Mouse (Mus musculus): ENCODE data around the gene Ube2u.
"Not testable (repeated sequence)": the region's sequence is repeated elsewhere in the genome, so short reads cannot be mapped to it uniquely, and the experiment has no call there.

Gene Ube2u

DNA sequence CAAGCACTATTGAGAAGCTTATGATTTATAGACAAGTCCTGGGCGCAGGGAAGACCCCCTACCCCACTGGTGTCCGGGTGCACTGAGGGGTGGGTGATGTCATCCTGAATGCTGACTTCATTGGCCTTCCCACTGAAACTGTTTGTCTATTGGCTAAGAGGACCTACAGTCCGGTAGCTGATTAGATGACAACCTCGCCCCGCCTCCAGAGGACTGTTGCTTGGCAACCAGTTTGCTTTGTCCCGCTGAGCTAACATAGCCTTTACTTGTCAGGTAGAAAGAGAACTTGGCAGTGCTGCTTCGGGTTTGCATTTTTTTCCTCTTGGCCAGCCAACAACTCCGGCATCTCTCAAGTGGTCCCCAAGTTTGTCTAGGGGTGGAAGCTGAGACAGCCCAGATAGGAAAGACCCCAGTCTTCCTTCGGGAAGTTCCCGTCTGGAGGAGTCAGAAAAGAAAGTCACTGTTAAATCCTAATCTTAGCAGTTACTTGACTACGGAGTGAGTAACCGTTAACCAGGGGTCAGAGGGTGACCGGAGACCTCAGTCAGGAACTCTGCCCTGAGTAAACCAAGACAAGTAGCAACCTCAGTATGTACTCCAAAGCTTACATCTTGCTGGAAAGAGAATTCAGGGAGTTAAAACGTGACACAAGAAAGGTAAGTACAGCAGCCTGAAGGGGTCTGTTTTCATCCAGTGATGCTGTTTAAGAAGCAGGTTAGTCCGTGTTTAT, at the start of gene Ube2u:
TSS of gene Ube2u (plus strand) at position 258 of the 730 bp plus-strand sequence.
- peak; percentile 18 to 32 for DNase-seq (ENCODE audit: low spot score in 2 of 2)

DNA sequence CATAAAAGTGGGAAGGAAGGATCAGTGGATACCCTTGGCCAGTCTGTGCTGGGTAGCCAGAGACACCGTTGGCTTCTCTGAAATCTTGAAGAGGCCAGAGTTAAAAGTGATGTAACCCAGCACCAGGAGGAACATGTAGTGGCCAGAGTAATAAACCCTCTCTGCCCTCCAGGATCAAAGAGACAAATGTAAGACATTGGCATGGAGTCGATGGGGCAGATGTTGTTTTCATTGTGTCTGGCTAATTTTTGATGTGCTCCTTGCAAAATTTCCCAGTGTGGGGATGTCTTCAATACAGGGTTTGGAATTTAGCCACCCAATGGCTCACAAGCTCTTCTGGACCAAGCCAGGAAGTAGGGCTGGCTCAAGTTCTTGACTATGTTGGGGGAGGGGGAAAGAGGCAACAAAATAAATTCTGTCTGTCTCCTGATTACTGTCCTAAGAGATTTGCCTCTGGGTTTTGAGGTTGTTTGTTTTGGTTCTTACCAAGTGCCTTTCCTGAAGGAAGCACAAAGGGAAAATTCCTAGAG, 49.2 kb upstream of the Ube2u start:
- DNase-seq (ENCODE audit: low spot score in 2 of 2): no peak

DNA sequence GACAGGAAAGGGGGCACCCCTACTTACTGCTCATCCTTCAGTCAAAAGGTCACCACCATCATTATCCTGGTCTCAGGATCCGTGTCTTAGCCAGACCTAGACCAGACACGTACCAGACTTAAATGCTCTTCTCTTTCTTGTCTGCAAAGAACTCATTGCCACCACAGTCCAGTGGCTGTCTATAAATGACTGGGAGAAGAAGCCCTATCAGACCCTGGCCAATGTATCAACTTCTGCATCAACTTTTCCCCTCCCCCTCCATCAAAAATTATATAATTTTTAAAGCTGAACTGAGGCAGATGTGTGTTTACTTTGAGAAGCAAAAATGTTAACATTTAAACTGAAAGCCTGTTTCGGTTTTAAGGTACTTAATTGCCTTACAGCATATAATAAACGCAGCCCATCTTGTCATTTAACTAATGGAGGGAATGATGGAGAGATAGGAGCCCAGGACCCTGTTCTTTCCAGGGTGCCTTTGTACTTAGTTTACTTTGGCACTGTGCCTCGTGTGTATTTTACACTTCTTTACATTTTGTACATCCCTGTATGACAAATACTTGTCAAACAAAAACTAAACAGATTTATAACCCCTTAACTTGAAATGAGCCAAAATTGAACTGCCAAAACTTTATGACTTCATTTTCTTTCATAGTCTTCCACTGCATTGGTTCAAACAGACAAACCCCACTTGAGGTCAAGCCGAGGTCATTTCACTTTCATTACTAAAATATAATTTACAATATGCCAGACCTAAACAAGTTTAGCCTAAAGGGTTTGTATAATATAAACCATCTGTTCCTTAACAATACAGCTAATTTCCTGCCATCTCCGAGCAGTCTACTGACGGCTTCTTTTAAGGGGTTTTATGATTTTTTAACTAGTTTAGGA, 43.1 kb upstream of the Ube2u start:
- no peak for DNase-seq (ENCODE audit: low spot score in 2 of 2)

DNA sequence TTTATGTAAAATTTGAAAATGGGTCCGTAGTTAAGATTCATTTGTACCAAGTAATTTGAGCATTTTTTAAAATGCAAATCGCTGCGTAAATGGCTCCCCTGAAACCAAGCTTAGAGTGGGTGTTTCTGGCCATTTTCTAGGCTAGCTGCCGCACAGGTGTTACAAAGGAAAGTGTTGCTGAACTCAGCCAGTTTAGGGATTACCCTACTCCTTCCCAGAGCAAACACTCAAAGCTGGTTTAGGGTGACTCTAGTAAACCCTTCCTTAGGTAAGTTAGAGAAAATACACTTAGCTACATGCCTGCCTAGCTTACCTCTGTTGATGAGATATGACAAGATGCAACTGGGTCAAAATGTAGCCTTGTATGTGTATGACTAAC, 42.5 kb upstream of the Ube2u start:
- DNase-seq (ENCODE audit: low spot score in 2 of 2): no peak

DNA sequence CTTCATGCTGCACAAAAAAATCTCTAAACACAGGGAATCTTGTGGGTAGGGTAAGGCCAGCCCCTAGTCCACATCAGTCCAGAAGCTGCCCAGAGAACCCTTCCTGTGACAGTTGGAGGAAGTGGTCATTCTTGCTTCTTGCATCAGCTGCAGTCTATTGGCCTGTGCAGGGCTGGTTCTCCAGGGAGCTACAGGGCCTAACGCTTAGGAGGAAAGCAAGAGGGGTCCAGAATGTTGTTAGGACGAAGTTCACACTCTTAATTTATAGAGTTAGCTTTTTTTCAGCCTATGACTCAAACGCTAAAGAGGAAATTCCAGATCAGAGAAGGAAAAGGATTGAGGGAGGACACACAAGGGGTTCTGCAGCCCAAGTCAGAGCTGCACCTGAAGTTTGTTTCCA, 31.8 kb upstream of the Ube2u start:
- DNase-seq (ENCODE audit: low spot score in 2 of 2): no peak

- no peak for DNase-seq (ENCODE audit: low spot score in 2 of 2)
These were observed 16.0 kb upstream of the Ube2u start for GRCm38 (mm10) chr4:100462493-100463120.

GRCm38 (mm10) chr4:100488447-100488846, 9.8 kb downstream of the Ube2u start:
- DNase-seq (ENCODE audit: low spot score in 2 of 2): no peak

DNA sequence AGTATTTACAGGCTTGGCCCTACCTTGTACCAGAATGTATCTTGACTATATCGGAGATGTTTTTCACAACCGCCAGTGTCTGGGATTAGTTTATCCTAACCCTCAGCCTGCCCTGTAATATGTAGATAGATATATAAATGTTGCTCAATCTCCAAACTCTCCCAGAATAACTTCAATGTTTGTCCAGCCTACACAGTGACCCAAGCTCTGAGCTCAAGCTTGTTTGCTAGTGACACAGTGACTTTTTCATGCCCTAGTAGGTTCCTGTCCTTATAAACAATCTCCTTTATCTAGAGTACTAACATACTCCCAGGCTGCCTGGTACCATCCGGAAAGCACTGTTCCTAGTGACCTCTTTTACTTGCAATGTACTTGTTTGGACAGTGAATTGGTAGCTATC, 16.5 kb downstream of the Ube2u start:
- DNase-seq (ENCODE audit: low spot score in 2 of 2): no peak

GRCm38 (mm10) chr4:100496521-100496920, 17.9 kb downstream of the Ube2u start:
- no peak for DNase-seq (ENCODE audit: low spot score in 2 of 2)

DNA sequence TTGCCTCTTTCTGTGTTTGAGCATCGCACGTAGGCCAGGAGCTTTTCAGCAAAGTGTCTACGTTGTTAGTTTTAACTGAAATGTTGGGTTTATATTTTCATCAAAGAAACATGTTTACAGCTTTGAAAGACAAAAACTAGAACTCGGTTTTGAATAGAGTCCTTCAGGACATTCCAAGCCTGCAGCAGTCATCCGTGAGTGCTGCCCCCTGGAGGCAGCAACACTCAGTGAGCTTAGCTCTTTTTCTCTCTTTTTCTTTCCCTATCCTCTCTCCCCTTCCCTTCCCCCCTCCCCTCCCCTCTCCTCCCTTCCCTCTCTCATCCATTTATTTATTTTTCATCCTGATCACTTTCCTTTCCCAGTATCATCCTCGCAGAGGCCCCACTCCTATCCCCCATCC, 19.5 kb downstream of the Ube2u start:
- no peak for DNase-seq (ENCODE audit: low spot score in 2 of 2)

GRCm38 (mm10) chr4:100499037-100499601, 20.5 kb downstream of the Ube2u start:
- not testable (repeated sequence) for DNase-seq (ENCODE audit: low spot score in 2 of 2)

- DNase-seq (ENCODE audit: low spot score in 2 of 2): no peak
These were observed 24.7 kb downstream of the Ube2u start for GRCm38 (mm10) chr4:100503337-100503736.

DNA sequence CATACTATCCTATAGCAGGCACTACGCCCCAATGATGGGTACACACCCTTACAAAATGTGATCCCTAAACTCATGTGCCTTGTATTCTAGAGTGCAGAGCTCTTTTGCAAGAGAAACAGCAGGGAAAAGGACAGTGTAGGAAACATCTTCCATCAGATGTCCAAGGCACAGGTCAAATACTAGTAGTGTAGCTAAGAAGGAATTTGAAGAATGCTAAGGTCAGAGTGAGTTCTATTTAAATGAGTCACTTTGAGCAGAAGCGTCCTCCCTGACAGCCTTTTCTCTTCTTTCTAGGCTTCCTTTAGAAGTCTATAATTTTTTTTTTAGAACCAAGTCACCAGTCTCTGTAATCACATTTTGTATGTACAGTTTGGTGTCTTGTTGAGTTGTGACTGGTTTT, 39.0 kb downstream of the Ube2u start:
- DNase-seq (ENCODE audit: low spot score in 2 of 2): no peak

GRCm38 (mm10) chr4:100522534-100522933, 43.9 kb downstream of the Ube2u start:
- no peak for DNase-seq (ENCODE audit: low spot score in 2 of 2)

GRCm38 (mm10) chr4:100524741-100525140, 46.1 kb downstream of the Ube2u start:
- DNase-seq (ENCODE audit: low spot score in 2 of 2): no peak

DNA sequence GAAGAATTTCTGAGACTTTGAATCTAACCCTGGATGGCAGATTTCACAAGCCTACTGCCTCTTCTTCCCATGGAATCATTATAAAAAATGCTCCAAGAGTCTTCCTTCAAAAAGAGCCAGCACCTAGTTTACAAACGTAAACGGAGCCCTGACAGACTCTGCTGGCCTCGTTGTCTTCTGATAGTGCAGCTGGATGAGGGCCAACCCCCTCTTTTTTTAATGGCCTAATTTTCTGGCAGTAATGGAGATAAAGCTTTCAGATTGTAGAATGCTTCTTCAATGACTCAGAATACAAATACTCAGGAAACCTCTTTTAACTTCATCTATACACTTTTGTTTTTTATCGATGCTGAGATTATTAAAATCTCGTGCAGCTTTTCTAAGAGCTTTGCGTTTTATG, 47.6 kb downstream of the Ube2u start:
- no peak for DNase-seq (ENCODE audit: low spot score in 2 of 2)

- DNase-seq (ENCODE audit: low spot score in 2 of 2): no peak
These were observed 48.4 kb downstream of the Ube2u start for GRCm38 (mm10) chr4:100527086-100527485.

DNA sequence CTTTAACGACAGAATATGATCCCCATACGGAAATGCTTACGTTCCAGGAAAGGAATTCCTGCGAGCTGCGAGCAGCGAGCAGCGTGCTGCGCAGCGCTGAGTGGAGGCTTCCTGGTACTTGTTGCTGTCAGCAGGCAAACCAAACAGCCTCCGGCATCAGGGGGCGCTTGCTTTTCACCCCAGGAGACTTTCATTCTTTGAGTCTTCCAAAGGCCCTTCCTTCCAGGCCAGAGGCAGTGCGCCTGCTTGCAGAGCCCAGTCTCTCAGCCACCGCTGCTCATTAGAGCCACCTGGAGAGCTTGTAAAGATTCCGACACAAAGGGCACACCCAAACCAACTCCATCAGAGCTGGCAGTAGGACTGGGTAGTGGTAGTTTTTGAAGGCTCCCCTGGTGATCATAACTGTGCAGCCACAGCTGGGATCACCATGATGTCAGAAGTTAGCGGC, 48.9 kb downstream of the Ube2u start:
- DNase-seq (ENCODE audit: low spot score in 2 of 2): no peak

DNA sequence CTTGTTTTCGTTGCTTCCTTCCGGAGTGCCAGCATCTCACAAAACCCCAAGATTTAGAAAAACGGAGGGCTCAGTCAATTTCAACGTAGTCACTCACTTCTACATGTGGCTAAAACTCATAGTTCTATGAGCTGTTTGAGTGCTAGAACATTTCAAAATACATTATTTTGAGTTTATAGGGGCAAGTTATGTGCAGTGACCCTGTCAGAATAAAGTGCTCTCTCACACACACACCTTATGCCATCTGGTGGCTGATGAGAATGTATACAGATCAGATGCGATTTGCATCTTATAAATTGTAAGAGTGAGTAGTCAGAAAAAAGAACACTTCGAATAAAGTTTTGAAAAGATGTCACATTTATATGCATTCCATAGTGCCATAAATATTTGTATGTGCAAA, 55.0 kb downstream of the Ube2u start:
- no peak for DNase-seq (ENCODE audit: low spot score in 2 of 2)

- no peak for DNase-seq (ENCODE audit: low spot score in 2 of 2)
These were observed 56.3 kb downstream of the Ube2u start for GRCm38 (mm10) chr4:100534946-100535345.

DNA sequence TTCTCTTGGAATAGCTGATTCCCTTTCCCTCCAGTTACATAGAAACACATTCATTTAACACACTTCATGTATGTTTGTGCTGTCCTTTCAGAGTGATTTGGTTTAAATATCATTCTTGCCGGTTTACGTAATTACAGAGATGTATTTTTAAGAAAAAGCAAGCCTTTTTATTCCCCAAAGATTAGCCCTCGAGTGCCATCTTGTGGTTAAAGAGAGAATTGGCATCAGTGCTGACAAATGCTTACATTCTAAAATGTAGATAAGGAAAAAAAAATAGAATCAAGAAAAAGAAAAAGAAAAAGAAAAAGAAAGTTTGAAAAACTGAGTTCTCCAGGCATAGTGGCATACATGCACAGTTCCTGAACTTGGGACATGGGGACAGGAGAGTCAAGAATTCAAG, 59.2 kb downstream of the Ube2u start:
- peak in 1 of 2 experiments; percentile 12 for DNase-seq (ENCODE audit: low spot score in 2 of 2)

DNA sequence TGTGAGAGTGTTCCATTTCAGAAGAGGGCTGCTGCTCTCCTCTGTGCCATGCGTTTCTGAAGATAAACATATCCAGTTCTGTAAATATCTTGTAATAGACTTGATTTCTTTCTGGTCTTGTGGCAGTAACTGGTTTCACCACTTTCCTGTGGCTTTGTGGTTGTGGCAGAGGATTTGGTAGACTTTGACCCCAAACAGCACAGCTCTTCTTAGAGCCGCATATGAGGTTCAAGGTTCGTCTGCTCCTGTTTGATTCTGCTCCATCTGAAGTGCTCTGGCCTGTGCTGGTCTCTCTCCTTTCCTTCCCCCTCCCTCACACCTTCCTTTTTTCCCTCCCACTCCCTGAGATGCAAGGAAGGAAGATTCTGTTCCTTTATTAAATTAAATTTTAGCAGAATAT, 60.8 kb downstream of the Ube2u start:
- no peak for DNase-seq (ENCODE audit: low spot score in 2 of 2)
